Mouse (Mus musculus) stomach, postnatal 0 days (tissue): Measurements from ENCODE around the gene Trmt112. TPM values are rescaled to one million over a fixed set of nuclear protein-coding genes. Genes with fewer than 3 reads are reported as not detected.

Experiments
- ATAC-seq: fragments of 200-750 bp; cut with Nextera tagmentation; 2 replicates; pipeline ENCODE4 v1.8.0; 2017; ENCODE audit not compliant: low FRiP score, low TSS enrichment
- DNase-seq: peaks from one replicate; pipeline ENCODE4 v3.0.0-alpha.2; 2016; ENCODE audit warnings: low spot score
- H3K27ac ChIP-seq: fragments of 300-500 bp; sonication (generic); replicated peaks from 2 replicates; pipeline ENCODE4 v1.5.1; 2014; ENCODE audit warnings: mild to moderate bottlenecking, control low read depth
- H3K27me3 ChIP-seq: fragments of 300-500 bp; sonication (generic); 2 replicates; pipeline ENCODE4 v1.6.1; 2014; ENCODE audit warnings: low read length; ENCODE audit not compliant: control insufficient read depth, insufficient read depth
- H3K36me3 ChIP-seq: fragments of 300-500 bp; sonication (generic); 2 replicates; pipeline ENCODE4 v1.6.1; 2014; ENCODE audit warnings: low read length, mixed read lengths; ENCODE audit not compliant: control insufficient read depth, insufficient read depth
- H3K4me1 ChIP-seq: fragments of 300-500 bp; sonication (generic); replicated peaks from 2 replicates; pipeline ENCODE4 v1.6.1; 2014; ENCODE audit warnings: antibody characterized with exemption; ENCODE audit not compliant: control insufficient read depth, insufficient read depth
- H3K4me2 ChIP-seq: fragments of 300-500 bp; sonication (generic); replicated peaks from 2 replicates; pipeline ENCODE4 v1.6.1; 2014; ENCODE audit warnings: low read depth, mild to moderate bottlenecking, control low read depth, moderate library complexity
- H3K4me3 ChIP-seq: fragments of 300-500 bp; sonication (generic); 2 replicates; pipeline ENCODE4 v1.5.1; 2014; ENCODE audit warnings: low read depth, low read length, control low read depth
- H3K9ac ChIP-seq: fragments of 300-500 bp; sonication (generic); 2 replicates; pipeline ENCODE4 v1.6.1; 2014; ENCODE audit warnings: mild to moderate bottlenecking, low read length, control low read depth, mixed read lengths
- H3K9me3 ChIP-seq: fragments of 300-500 bp; sonication (generic); 2 replicates; pipeline ENCODE4 v1.6.1; 2016; ENCODE audit warnings: low read length; ENCODE audit not compliant: control insufficient read depth
- CTCF ChIP-seq: IDR thresholded peaks from 2 replicates; pipeline ENCODE4 v1.5.1; 2016; ENCODE audit warnings: antibody characterized with exemption, low read depth, mild to moderate bottlenecking, moderate library complexity
- EP300 ChIP-seq: optimal IDR thresholded peaks from 2 replicates; pipeline ENCODE3; 2016; ENCODE audit warnings: antibody characterized with exemption
- WGBS: fragments of 180-500 bp; shearing (Covaris S2); extraction: QIAGEN DNeasy Blood & Tissue Kit; methylation state at CpG from one replicate; pipeline ENCODE4 v1.1.7; 2014; 5-methylcytosine and 5-hydroxymethylcytosine counted together
- polyA plus RNA-seq: library from polyadenylated mRNA; unstranded; fragments of >200 nt; fragmentation: Nextera tagmentation; extraction: Ambion mirVana; gene quantifications from 2 replicates; pipeline ENCODE4 v1.2.1, GENCODE M21; 2015

The Trmt112 gene
- polyA plus RNA-seq, 1 experiment from 2014 or later: 85.9 TPM

- 85% methylated on average over 19 of the region's 19 CpGs for WGBS
- TF ChIP-seq CTCF (no peak), EP300 (no peak)
- DNase-seq: peak; percentile 18
- 0 out of 2 replicates have a peak overlapping the region, but pooled peaks have one; percentile 4 for H3K27ac ChIP-seq
- peak overlapping the region; percentile 25; the same call in 1 of the 2 replicates for H3K4me2 ChIP-seq
- H3K36me3 ChIP-seq: peaks cover 15% of the 10 kb centered on the region
- H3K9ac ChIP-seq: peak overlapping the region; percentile 4; the same call in 1 of the 2 replicates
- ATAC-seq: no peak
- H3K9me3 ChIP-seq: no peaks in the 10 kb centered on the region
- no peaks in the 10 kb centered on the region for H3K27me3 ChIP-seq
- H3K4me3 ChIP-seq: no peak overlapping the region
- peaks cover 4% of the 10 kb centered on the region; the same call in 1 of the 2 replicates for H3K4me1 ChIP-seq
Observed at GRCm38 (mm10) chr19:6911101-6912074, 1.9 kb downstream of the Trmt112 start.

GRCm38 (mm10) chr19:6912205-6912970 is 2.9 kb downstream of the Trmt112 start:
- peaks cover 4% of the 10 kb centered on the region; the same call in 1 of the 2 replicates for H3K4me1 ChIP-seq
- 94% methylated on average over 15 of the region's 15 CpGs for WGBS
- no peak overlapping the region for H3K27ac ChIP-seq
- no peak overlapping the region for H3K9ac ChIP-seq
- no peaks in the 10 kb centered on the region for H3K9me3 ChIP-seq
- TF ChIP-seq CTCF: no peak
- H3K27me3 ChIP-seq: no peaks in the 10 kb centered on the region
- ATAC-seq (no peak), DNase-seq (peak; percentile 16)
- peaks cover 15% of the 10 kb centered on the region for H3K36me3 ChIP-seq
- no peak overlapping the region for H3K4me3 ChIP-seq
- H3K4me2 ChIP-seq: no peak overlapping the region

DNA sequence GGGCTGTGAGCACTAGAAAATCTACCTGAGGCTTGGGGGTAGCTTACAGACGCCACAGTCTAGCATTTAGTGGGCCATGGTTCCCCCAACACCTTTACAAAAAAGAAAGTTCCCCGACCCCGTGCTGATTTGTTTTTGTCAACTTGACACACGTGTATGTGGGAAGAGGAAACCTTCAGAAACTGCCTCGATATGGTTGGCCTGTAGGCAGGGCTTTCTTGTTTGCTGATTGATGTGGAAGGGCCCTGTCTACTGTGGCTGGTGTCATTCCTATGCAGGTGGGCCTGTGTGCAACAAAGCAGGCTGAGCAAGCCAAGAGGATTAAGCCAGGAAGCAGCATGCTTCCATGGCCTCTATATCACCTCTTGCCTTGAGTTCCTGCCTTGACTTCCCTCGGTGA is 3.5 kb downstream of the Trmt112 start:
- 72% methylated on average over 6 of the region's 6 CpGs for WGBS
- peaks cover 15% of the 10 kb centered on the region for H3K36me3 ChIP-seq
- TF ChIP-seq EP300 (no peak), CTCF (no peak)

DNA sequence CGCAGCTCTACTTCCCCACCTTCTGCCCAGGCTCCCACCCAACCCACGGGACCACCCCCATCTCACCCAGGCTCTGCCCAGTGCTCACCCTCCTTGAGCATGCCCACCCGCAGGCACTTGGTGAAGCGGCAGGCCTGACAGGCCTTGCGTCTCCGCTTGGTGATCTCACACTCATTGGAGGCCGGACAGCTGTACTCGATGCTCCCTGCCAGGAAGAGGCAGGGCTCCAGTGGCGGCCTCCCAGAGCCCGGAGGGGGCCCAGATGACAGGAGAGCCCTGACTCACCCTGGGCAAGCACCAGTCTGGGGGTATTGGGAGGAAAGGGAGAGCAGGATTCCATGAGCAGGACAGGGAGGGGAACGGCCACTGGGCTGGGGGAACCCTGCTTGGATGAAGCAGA is 4.5 kb downstream of the Trmt112 start:
- Histone ChIP-seq H3K9ac (0 out of 2 replicates have a peak overlapping the region, but pooled peaks have one; percentile 13), H3K27me3 (no peaks in the 10 kb centered on the region), H3K36me3 (peaks cover 15% of the 10 kb centered on the region), H3K27ac (0 out of 2 replicates have a peak overlapping the region, but pooled peaks have one; percentile 18), H3K4me2 (no peak overlapping the region), H3K4me3 (no peak overlapping the region), H3K9me3 (no peaks in the 10 kb centered on the region), H3K4me1 (no peaks in the 10 kb centered on the region)
- no peak for TF ChIP-seq EP300
- WGBS: 60% methylated on average over 11 of the region's 11 CpGs
- ATAC-seq (no peak), DNase-seq (peak; percentile 14)

More for the DNA sequence above, 3.5 kb downstream of the Trmt112 start:
- Histone ChIP-seq H3K4me2 (no peak overlapping the region), H3K4me3 (no peak overlapping the region), H3K27ac (no peak overlapping the region), H3K9me3 (no peaks in the 10 kb centered on the region), H3K27me3 (no peaks in the 10 kb centered on the region), H3K9ac (no peak overlapping the region), H3K4me1 (peaks cover 3% of the 10 kb centered on the region; the same call in 1 of the 2 replicates)
- DNase-seq: no peak
- no peak for ATAC-seq

- ATAC-seq (no peak), DNase-seq (no peak)
- Histone ChIP-seq H3K36me3 (peaks cover 15% of the 10 kb centered on the region), H3K27me3 (no peaks in the 10 kb centered on the region), H3K9me3 (no peaks in the 10 kb centered on the region), H3K4me1 (no peaks in the 10 kb centered on the region), H3K9ac (no peak overlapping the region), H3K4me2 (no peak overlapping the region), H3K27ac (0 out of 2 replicates have a peak overlapping the region, but pooled peaks have one; percentile 18), H3K4me3 (no peak overlapping the region)
- no peak for TF ChIP-seq EP300
- TF ChIP-seq CTCF: no peak
- 93% methylated on average over 9 of the region's 9 CpGs for WGBS
Observed at GRCm38 (mm10) chr19:6914540-6914939, 5.0 kb downstream of the Trmt112 start.
